Mouse (Mus musculus) ovary, postnatal 14 days (tissue): ENCODE results near the gene Cdkn1b.

ENCODE experiments used
- DNase-seq: peaks from one replicate; pipeline ENCODE4 v3.0.0; 2022; ENCODE audit warnings: low spot score

The Cdkn1b gene

GRCm38 (mm10) chr6:134972096-134972495, 51.9 kb downstream of the Cdkn1b start:
- no peak for DNase-seq
